Mouse (Mus musculus) midbrain, embryonic 12.5 days (tissue): ENCODE results near the gene Epb41l1. TPM values are rescaled to one million over a fixed set of nuclear protein-coding genes. Genes with fewer than 3 reads are reported as not detected.

ENCODE experiments used
- ATAC-seq: fragments of 200-750 bp; cut with Nextera tagmentation; 2 replicates; pipeline ENCODE4 v1.8.0; 2017; ENCODE audit warnings: low read depth, moderate TSS enrichment, moderate library complexity; ENCODE audit not compliant: low FRiP score
- H3K27ac ChIP-seq: fragments of 300-500 bp; sonication (generic); replicated peaks from 2 replicates; pipeline ENCODE4 v1.5.1; 2016; ENCODE audit warnings: mild to moderate bottlenecking
- H3K27me3 ChIP-seq: fragments of 300-500 bp; sonication (generic); 2 replicates; pipeline ENCODE4 v1.6.1; 2016; ENCODE audit warnings: mild to moderate bottlenecking
- H3K36me3 ChIP-seq: fragments of 300-500 bp; sonication (generic); 2 replicates; pipeline ENCODE4 v1.6.1; 2016
- H3K4me1 ChIP-seq: fragments of 300-500 bp; sonication (generic); 2 replicates; pipeline ENCODE4 v1.6.1; 2016
- H3K4me2 ChIP-seq: fragments of 300-500 bp; sonication (generic); replicated peaks from 2 replicates; pipeline ENCODE4 v1.6.1; 2016; ENCODE audit warnings: mild to moderate bottlenecking, moderate library complexity
- H3K4me3 ChIP-seq: fragments of 300-500 bp; sonication (generic); 2 replicates; pipeline ENCODE4 v1.5.1; 2016; ENCODE audit warnings: mild to moderate bottlenecking
- H3K9ac ChIP-seq: fragments of 300-500 bp; sonication (generic); replicated peaks from 2 replicates; pipeline ENCODE4 v1.6.1; 2016; ENCODE audit warnings: mild to moderate bottlenecking, moderate library complexity
- H3K9me3 ChIP-seq: fragments of 300-500 bp; sonication (generic); 2 replicates; pipeline ENCODE4 v1.6.1; 2016; ENCODE audit warnings: mild to moderate bottlenecking
- WGBS: fragments of 180-500 bp; shearing (Covaris S2); methylation state at CpG from one replicate; pipeline ENCODE4 v1.1.7; 2016; 5-methylcytosine and 5-hydroxymethylcytosine counted together
- polyA plus RNA-seq: library from polyadenylated mRNA; unstranded; fragments of >200 nt; fragmentation: Nextera tagmentation; extraction: Ambion mirVana; gene quantifications from 2 replicates; pipeline ENCODE4 v1.2.1, GENCODE M21; 2016

Gene Epb41l1
- polyA plus RNA-seq, 1 experiment from 2014 or later = 6.2 TPM

- peaks cover 19% of the 10 kb centered on the region for H3K4me1 ChIP-seq
- H3K9ac ChIP-seq = no peak overlapping the region
- no peaks in the 10 kb centered on the region for H3K36me3 ChIP-seq
- peaks cover 35% of the 10 kb centered on the region for H3K27me3 ChIP-seq
- no peaks in the 10 kb centered on the region for H3K9me3 ChIP-seq
- ATAC-seq = no peak
- H3K4me2 ChIP-seq = no peak overlapping the region
- H3K27ac ChIP-seq = no peak overlapping the region
- no peak overlapping the region for H3K4me3 ChIP-seq
- 70% methylated on average over 4 of the region's 4 CpGs for WGBS
These were observed 5.4 kb downstream of the Epb41l1 start for GRCm38 (mm10) chr2:156426151-156426550.

GRCm38 (mm10) chr2:156429836-156430235, 9.1 kb downstream of the Epb41l1 start:
- no peak overlapping the region for H3K4me2 ChIP-seq
- H3K4me3 ChIP-seq = no peak overlapping the region
- ATAC-seq = no peak
- no peaks in the 10 kb centered on the region for H3K36me3 ChIP-seq
- no peaks in the 10 kb centered on the region for H3K9me3 ChIP-seq
- H3K27me3 ChIP-seq = 0 out of 2 replicates have a peak, but pooled peaks cover under 1% of the 10 kb centered on the region
- H3K4me1 ChIP-seq = peaks cover 13% of the 10 kb centered on the region; the same call in 1 of the 2 replicates
- 78% methylated on average over 10 of the region's 10 CpGs for WGBS
- no peak overlapping the region for H3K9ac ChIP-seq
- H3K27ac ChIP-seq = no peak overlapping the region

GRCm38 (mm10) chr2:156430326-156430725, 9.6 kb downstream of the Epb41l1 start:
- Histone ChIP-seq H3K27ac (no peak overlapping the region), H3K27me3 (no peaks in the 10 kb centered on the region), H3K9me3 (no peaks in the 10 kb centered on the region), H3K9ac (no peak overlapping the region), H3K4me1 (peaks cover 9% of the 10 kb centered on the region; the same call in 1 of the 2 replicates), H3K4me2 (no peak overlapping the region), H3K4me3 (no peak overlapping the region), H3K36me3 (no peaks in the 10 kb centered on the region)
- WGBS = 56% methylated on average over 4 of the region's 4 CpGs
- ATAC-seq = no peak

GRCm38 (mm10) chr2:156431409-156431808, 10.7 kb downstream of the Epb41l1 start:
- H3K4me3 ChIP-seq = no peak overlapping the region
- no peaks in the 10 kb centered on the region for H3K9me3 ChIP-seq
- H3K27me3 ChIP-seq = no peaks in the 10 kb centered on the region
- H3K9ac ChIP-seq = no peak overlapping the region
- no peak for ATAC-seq
- no peak overlapping the region for H3K27ac ChIP-seq
- H3K4me2 ChIP-seq = no peak overlapping the region
- WGBS = 75% methylated on average over 6 of the region's 6 CpGs
- H3K4me1 ChIP-seq = peaks cover 5% of the 10 kb centered on the region; the same call in 1 of the 2 replicates
- H3K36me3 ChIP-seq = no peaks in the 10 kb centered on the region

GRCm38 (mm10) chr2:156432086-156432485, 11.4 kb downstream of the Epb41l1 start:
- H3K9ac ChIP-seq = no peak overlapping the region
- H3K9me3 ChIP-seq = no peaks in the 10 kb centered on the region
- 88% methylated on average over 3 of the region's 3 CpGs for WGBS
- no peak overlapping the region for H3K4me3 ChIP-seq
- H3K4me1 ChIP-seq = peaks cover 5% of the 10 kb centered on the region; the same call in 1 of the 2 replicates
- H3K36me3 ChIP-seq = no peaks in the 10 kb centered on the region
- H3K4me2 ChIP-seq = no peak overlapping the region
- ATAC-seq = no peak
- H3K27me3 ChIP-seq = no peaks in the 10 kb centered on the region
- H3K27ac ChIP-seq = no peak overlapping the region

- no peak for ATAC-seq
- Histone ChIP-seq H3K4me1 (peaks cover 5% of the 10 kb centered on the region; the same call in 1 of the 2 replicates), H3K9me3 (no peaks in the 10 kb centered on the region), H3K27me3 (no peaks in the 10 kb centered on the region), H3K27ac (no peak overlapping the region), H3K36me3 (no peaks in the 10 kb centered on the region), H3K4me2 (no peak overlapping the region), H3K9ac (no peak overlapping the region), H3K4me3 (no peak overlapping the region)
- 60% methylated on average over 9 of the region's 9 CpGs for WGBS
These were observed 12.5 kb downstream of the Epb41l1 start for GRCm38 (mm10) chr2:156432874-156433868.

GRCm38 (mm10) chr2:156437637-156438036, 16.9 kb downstream of the Epb41l1 start:
- H3K4me1 ChIP-seq = peaks cover 5% of the 10 kb centered on the region; the same call in 1 of the 2 replicates
- no peak overlapping the region for H3K27ac ChIP-seq
- ATAC-seq = no peak
- H3K9ac ChIP-seq = no peak overlapping the region
- H3K27me3 ChIP-seq = no peaks in the 10 kb centered on the region
- H3K36me3 ChIP-seq = no peaks in the 10 kb centered on the region
- no peak overlapping the region for H3K4me2 ChIP-seq
- H3K9me3 ChIP-seq = no peaks in the 10 kb centered on the region
- no peak overlapping the region for H3K4me3 ChIP-seq
- 92% methylated on average over 11 of the region's 11 CpGs for WGBS

GRCm38 (mm10) chr2:156439666-156440462, 19.2 kb downstream of the Epb41l1 start:
- H3K4me2 ChIP-seq = no peak overlapping the region
- H3K27ac ChIP-seq = no peak overlapping the region
- no peak overlapping the region for H3K9ac ChIP-seq
- H3K4me1 ChIP-seq = no peaks in the 10 kb centered on the region; the same call in 1 of the 2 replicates
- no peaks in the 10 kb centered on the region for H3K36me3 ChIP-seq
- H3K4me3 ChIP-seq = no peak overlapping the region
- ATAC-seq = no peak
- whole genome bisulfite sequencing = 42% methylated on average over 11 of the region's 11 CpGs
- no peaks in the 10 kb centered on the region for H3K27me3 ChIP-seq
- H3K9me3 ChIP-seq = no peaks in the 10 kb centered on the region

GRCm38 (mm10) chr2:156441909-156442308, 21.2 kb downstream of the Epb41l1 start:
- H3K4me2 ChIP-seq = no peak overlapping the region
- 0 out of 2 replicates have a peak overlapping the region, but pooled peaks have one; percentile 20 for H3K9ac ChIP-seq
- no peaks in the 10 kb centered on the region for H3K9me3 ChIP-seq
- peaks cover 4% of the 10 kb centered on the region; the same call in 1 of the 2 replicates for H3K36me3 ChIP-seq
- H3K27me3 ChIP-seq = no peaks in the 10 kb centered on the region
- WGBS = 57% methylated on average over 6 of the region's 6 CpGs
- H3K27ac ChIP-seq = no peak overlapping the region
- no peaks in the 10 kb centered on the region; the same call in 1 of the 2 replicates for H3K4me1 ChIP-seq
- ATAC-seq = no peak
- no peak overlapping the region for H3K4me3 ChIP-seq

GRCm38 (mm10) chr2:156443323-156443722, 22.6 kb downstream of the Epb41l1 start:
- no peak overlapping the region for H3K27ac ChIP-seq

GRCm38 (mm10) chr2:156446489-156447035, 25.9 kb downstream of the Epb41l1 start:
- WGBS = 85% methylated on average over 9 of the region's 9 CpGs
- H3K4me3 ChIP-seq = no peak overlapping the region
- H3K36me3 ChIP-seq = peaks cover 4% of the 10 kb centered on the region; the same call in 1 of the 2 replicates
- ATAC-seq = no peak
- H3K9me3 ChIP-seq = no peaks in the 10 kb centered on the region
- no peaks in the 10 kb centered on the region for H3K4me1 ChIP-seq
- H3K4me2 ChIP-seq = no peak overlapping the region
- H3K9ac ChIP-seq = no peak overlapping the region
- no peaks in the 10 kb centered on the region for H3K27me3 ChIP-seq
- H3K27ac ChIP-seq = no peak overlapping the region

More at GRCm38 (mm10) chr2:156443323-156443722, 22.6 kb downstream of the Epb41l1 start:
- Histone ChIP-seq H3K27me3 (no peaks in the 10 kb centered on the region), H3K4me1 (no peaks in the 10 kb centered on the region; the same call in 1 of the 2 replicates), H3K4me2 (no peak overlapping the region), H3K4me3 (no peak overlapping the region), H3K9ac (no peak overlapping the region), H3K36me3 (peaks cover 4% of the 10 kb centered on the region; the same call in 1 of the 2 replicates), H3K9me3 (no peaks in the 10 kb centered on the region)
- WGBS = 70% methylated on average over 1 of the region's 1 CpGs
- no peak for ATAC-seq
